Mouse (Mus musculus): Measurements from ENCODE around the gene Stk19. TPM values are rescaled to one million over a fixed set of nuclear protein-coding genes. Genes with fewer than 3 reads are reported as not detected.
"Not testable (repeated sequence)": the region's sequence is repeated elsewhere in the genome, so short reads cannot be mapped to it uniquely, and the experiment has no call there.

Gene Stk19
- total RNA-seq, 2 experiments from 2014 or later: 7.3 to 7.7 TPM

DNA sequence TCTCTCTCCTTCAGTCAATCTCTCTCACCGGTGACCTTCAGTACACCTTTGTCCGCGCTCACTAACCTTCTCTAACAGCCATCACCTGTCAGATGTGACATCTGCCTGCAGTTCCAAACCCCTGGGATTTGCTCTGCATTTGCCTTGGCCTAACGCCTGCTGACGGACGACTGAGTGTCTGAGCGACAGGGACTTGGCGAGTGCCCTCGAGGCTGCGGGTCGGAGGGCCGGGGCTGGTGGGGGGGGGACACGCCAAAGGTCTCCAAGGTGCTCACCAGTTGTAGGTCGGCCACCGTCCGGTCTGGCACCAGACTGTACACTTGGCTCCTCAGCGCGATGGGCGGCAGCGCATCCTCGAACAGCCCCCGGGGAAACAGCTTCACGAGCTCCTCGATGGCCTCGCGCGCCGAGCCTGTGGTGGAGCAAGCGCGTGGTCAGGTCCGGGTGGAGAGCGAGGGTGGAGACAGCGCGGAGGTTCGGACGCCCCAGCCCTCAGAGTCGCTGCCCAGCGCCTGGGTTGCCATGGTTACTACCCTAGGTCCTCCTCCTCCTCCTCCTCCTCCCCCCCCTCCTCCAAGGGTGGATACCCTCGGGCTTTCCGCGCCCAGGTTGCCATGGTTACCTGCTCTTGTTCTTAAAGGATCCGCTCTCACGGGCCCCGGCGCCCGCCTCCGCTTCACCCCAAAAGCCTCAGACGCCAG is 440 bp downstream of the Stk19 start:
- intact Hi-C loops (cut with DNase I): loop anchor here (10.0 kb wide), 1 partner anchor 192 kb away; the partner anchor contains the start of genes Atf6b and Fkbpl
- no peak for DNase-seq
- H3K27ac ChIP-seq: peak overlapping the region; percentile 92
- peak overlapping the region; percentile 89 for H3K4me3 ChIP-seq
- no peak for TF ChIP-seq CTCF (IDR thresholded peaks at IDR 0.05)

- not testable (repeated sequence) for DNase-seq, H3K4me3 ChIP-seq, H3K27ac ChIP-seq
- intact Hi-C loops (cut with DNase I): loop anchor here (10.0 kb wide), 1 partner anchor 186 kb away; the partner anchor contains the start of genes Atf6b and Fkbpl
Observed at GRCm38 (mm10) chr17:34830776-34831175, 6.0 kb downstream of the Stk19 start.

GRCm38 (mm10) chr17:34814818-34815370 is 21.9 kb downstream of the Stk19 start:
- Histone ChIP-seq H3K4me3 (no peak overlapping the region), H3K27ac (no peak overlapping the region)
- TF ChIP-seq CTCF (IDR thresholded peaks at IDR 0.05): no peak
- intact Hi-C loops (cut with DNase I): no loop called here
- no peak for DNase-seq

- TF ChIP-seq CTCF (IDR thresholded peaks at IDR 0.05): peak; percentile 81
- H3K27ac ChIP-seq; intact Hi-C loops (cut with DNase I); H3K4me3 ChIP-seq: not testable (repeated sequence)
- DNase-seq: peak; percentile 55
Observed at GRCm38 (mm10) chr17:34813747-34814146, 23.0 kb downstream of the Stk19 start.

DNA sequence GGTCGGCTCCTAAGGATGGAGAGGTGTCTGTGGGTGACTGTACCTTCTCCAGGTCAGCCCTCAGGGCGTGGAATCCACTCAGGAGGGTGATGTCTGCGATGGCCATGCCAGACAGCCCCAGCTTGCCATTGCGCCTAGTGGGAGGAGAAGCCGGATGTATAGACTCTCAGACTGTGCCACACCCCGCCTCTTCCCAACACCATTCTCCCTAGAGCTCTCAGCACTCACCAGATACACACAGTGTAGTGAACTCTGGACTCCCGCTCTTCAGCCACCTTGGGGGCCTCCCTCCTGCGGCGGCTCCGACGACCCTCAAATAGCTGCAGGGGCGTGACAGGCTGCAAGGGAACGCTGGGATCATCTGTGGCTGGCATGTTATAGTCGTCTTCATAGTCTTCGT is 25.5 kb downstream of the Stk19 start:
- intact Hi-C loops (cut with DNase I): no loop called here
- H3K4me3 ChIP-seq: no peak overlapping the region
- no peak for DNase-seq
- TF ChIP-seq CTCF (IDR thresholded peaks at IDR 0.05): no peak
- H3K27ac ChIP-seq: no peak overlapping the region

DNA sequence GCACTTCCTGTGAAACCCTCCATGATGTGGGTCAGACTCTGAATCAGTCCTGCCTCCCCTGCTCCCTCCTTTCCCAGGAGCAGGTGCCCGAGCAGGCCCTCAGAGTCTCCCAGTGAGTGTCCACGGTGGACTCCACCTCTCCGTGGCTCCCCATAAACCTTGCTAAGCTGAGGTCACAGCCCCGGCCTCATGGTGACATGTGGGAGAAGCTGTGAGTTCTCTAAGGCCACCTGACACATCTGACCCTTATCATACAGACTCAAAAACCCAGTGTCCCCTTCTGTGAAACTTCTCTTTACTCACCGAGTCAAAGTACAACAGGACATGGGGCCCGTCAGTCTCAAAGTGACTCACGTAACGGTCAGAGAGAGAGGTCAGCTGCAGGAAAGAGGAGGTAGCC is 25.9 kb downstream of the Stk19 start:
- H3K27ac ChIP-seq; H3K4me3 ChIP-seq; intact Hi-C loops (cut with DNase I); DNase-seq: not testable (repeated sequence)

DNA sequence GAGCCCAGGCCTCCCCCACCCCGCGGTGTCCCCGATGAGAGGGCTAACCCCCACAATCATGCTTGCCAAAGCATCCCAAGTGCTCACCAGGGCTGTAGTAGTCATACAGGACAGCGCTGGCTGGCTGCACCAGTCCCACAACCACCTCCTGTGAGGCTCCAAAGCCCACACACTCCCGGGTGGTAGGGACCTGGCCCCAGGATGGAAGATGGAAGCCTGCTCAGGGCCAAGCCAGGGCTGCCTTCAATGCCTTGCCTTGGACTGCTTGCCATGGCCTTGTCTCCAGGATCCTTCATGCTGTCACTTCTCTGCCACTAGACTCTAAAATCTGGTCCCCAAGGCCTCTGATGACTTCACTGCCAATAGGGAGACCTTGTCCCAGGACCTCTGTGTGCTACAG is 26.3 kb downstream of the Stk19 start:
- DNase-seq; intact Hi-C loops (cut with DNase I); H3K4me3 ChIP-seq; H3K27ac ChIP-seq: not testable (repeated sequence)

GRCm38 (mm10) chr17:34808599-34809205 is 28.0 kb downstream of the Stk19 start:
- DNase-seq: no peak
- H3K4me3 ChIP-seq: no peak overlapping the region
- intact Hi-C loops (cut with DNase I): no loop called here
- TF ChIP-seq CTCF (IDR thresholded peaks at IDR 0.05): no peak
- no peak overlapping the region for H3K27ac ChIP-seq

DNA sequence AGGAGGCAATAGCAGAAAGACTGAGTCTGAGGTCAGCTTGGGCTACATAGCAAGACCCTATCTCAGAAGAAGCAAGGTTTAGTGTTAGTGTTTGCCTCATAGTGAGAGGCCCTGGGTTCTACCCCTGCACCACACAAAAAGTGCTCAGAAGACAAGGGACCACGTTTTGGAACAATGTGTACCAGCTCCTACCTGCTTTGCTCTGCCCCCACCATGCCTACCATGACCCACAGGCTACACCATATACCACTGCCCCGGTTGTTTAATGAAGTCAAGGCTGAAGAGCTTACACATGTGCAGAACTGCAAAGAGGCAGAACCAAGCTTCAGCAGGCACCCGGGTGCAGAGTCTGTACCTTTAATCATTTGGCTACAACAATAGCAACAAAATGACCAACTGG is 29.6 kb downstream of the Stk19 start:
- DNase-seq: no peak
- Histone ChIP-seq H3K27ac (no peak overlapping the region), H3K4me3 (no peak overlapping the region)
- intact Hi-C loops (cut with DNase I): no loop called here
- TF ChIP-seq CTCF (IDR thresholded peaks at IDR 0.05): no peak

DNA sequence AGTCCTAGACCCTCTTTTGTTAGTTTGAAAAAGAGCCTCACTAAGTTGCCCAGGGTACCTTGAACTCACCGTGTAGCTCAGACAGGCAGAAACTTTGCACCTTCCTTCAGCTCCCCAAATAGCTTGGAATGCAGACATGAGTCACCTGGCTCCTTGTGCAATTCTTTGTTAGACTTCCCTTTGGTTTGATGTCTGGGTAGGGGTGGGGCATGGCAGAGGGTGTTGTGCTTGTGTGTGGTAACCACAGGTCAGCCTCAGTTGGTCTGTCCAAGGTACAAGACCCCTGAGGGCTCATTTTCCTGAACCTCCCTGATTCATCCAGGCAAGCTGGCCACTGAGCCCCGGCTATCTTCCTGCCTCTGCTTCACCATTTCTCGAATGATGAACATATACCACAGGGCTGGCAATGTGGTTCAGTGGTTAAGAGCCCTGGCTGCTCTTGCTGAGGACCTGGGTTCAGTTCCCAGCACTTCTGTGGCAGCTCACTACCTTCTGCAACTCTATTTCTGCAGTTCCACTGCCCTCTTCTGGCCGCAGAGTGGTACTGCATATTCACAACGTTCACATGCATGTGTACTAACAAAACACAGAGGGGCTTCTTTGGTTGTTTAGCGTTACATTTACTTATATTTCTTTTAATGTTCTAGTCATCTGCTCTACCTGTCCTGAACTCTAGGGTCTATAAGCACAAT is 31.7 kb downstream of the Stk19 start:
- no peak overlapping the region for H3K27ac ChIP-seq
- DNase-seq: no peak
- TF ChIP-seq CTCF (IDR thresholded peaks at IDR 0.05): peak; percentile 51
- intact Hi-C loops (cut with DNase I): loop anchor here (5.0 kb wide), 1 partner anchor 88 kb away; no protein-coding TSS in a partner anchor
- H3K4me3 ChIP-seq: no peak overlapping the region

- H3K4me3 ChIP-seq, DNase-seq, H3K27ac ChIP-seq: not testable (repeated sequence)
- intact Hi-C loops (cut with DNase I): loop anchor here (5.0 kb wide), 1 partner anchor 87 kb away; no protein-coding TSS in a partner anchor
Observed at GRCm38 (mm10) chr17:34804301-34804700, 32.4 kb downstream of the Stk19 start, which contains the start of gene Cyp21a1. Cyp21a1 (minus strand) TSS chr17:34804561.

DNA sequence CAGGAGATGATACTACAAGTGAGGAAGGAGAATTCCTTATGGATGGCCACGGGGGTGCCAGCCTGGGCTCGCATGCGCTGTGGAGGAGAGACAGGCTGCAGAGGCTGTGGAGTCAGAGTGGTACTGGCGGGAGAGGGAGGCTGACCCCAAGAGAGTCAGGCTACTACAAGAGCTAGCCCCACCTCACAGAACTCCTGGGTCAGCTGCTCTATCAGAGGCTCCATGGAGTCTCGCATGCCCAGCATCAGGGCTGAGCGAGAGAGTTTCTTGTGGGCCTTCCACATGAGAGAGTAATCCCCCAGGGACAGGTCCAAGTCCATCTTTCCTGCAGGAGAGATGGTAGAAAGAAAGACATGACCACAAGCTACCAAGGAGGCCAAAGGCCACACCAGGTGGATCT is 33.4 kb downstream of the Stk19 start:
- intact Hi-C loops (cut with DNase I): loop anchor here (5.0 kb wide), 1 partner anchor 86 kb away; no protein-coding TSS in a partner anchor
- not testable (repeated sequence) for H3K27ac ChIP-seq, H3K4me3 ChIP-seq, DNase-seq

GRCm38 (mm10) chr17:34802756-34803155 is 34.0 kb downstream of the Stk19 start:
- not testable (repeated sequence) for H3K27ac ChIP-seq, H3K4me3 ChIP-seq, DNase-seq
- intact Hi-C loops (cut with DNase I): loop anchor here (5.0 kb wide), 1 partner anchor 85 kb away; no protein-coding TSS in a partner anchor

GRCm38 (mm10) chr17:34800781-34801305 is 35.9 kb downstream of the Stk19 start:
- DNase-seq, H3K4me3 ChIP-seq, H3K27ac ChIP-seq: not testable (repeated sequence)
- intact Hi-C loops (cut with DNase I): loop anchor here (5.0 kb wide), 1 partner anchor 84 kb away; no protein-coding TSS in a partner anchor
